ENCODE assay signal across 8 mouse cellular contexts in the genomic region with DNA sequence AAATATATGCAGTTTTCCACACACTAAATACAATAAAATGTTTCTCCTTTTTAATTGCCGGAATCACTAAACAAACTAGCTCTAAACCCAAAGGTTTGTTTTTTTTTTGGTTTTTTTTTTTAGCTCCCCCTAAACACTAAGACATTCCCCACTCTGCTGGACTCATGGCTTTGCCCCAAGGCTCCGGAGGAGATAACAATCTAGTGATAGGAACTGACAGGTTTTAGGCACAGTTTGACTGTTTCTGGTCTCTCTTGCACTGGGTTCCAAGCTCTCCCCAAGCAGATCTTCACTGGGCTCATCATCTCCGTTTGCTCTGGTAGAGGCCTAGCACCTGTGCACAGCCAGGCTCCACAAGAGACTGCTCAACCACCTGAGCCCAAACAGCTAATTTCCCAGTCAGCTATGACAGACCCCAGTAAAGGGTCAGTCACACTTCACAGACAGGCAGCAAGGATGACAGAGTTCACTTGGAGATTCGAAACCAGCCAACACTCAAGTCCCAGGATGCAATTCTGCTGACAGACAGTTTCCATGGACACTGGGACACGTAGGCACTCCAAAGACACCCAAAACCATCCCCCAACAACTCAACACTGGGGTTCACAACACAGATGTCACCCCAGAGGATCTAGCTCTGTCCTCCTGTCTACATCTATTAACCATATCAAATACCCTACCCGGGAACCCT. TPM values are rescaled to one million over a fixed set of nuclear protein-coding genes. Genes with fewer than 3 reads are reported as not detected.
DNase-seq lines count a peak whose midpoint lies in the region; ATAC-seq and TF ChIP-seq lines count a peak whose summit lies in the region.

No protein-coding gene starts in this region.

- ATAC-seq in limb, embryonic 14.5 days (ENCODE audit: low FRiP score, low read depth): no peak
- no peak for ATAC-seq in stomach, embryonic 14.5 days (ENCODE audit: insufficient number of reproducible peaks, insufficient read depth, low FRiP score, low read depth)

- WGBS in limb, embryonic 14.5 days: 52% methylated on average over 6 of the region's 6 CpGs
- WGBS in stomach, embryonic 14.5 days: 46% methylated on average over 6 of the region's 6 CpGs

- peak overlapping the region; percentile 68 for H3K4me2 ChIP-seq in limb, embryonic 14.5 days (replicated peaks; ENCODE audit: low read depth, low read length, severe bottlenecking)
- peak overlapping the region; percentile 92 for H3K4me2 ChIP-seq in stomach, embryonic 14.5 days (replicated peaks; ENCODE audit: low read depth, low read length)

- peaks cover 10% of the 10 kb centered on the region for H3K4me1 ChIP-seq in limb, embryonic 14.5 days (ENCODE audit: control insufficient read depth, insufficient read depth, low read length)
- peaks cover 8% of the 10 kb centered on the region for H3K4me1 ChIP-seq in stomach, embryonic 14.5 days (ENCODE audit: control insufficient read depth, insufficient read depth, low read length)

- H3K27me3 ChIP-seq in limb, embryonic 14.5 days (ENCODE audit: control insufficient read depth, insufficient read depth, low read length): no peaks in the 10 kb centered on the region
- H3K27me3 ChIP-seq in stomach, embryonic 14.5 days (ENCODE audit: control insufficient read depth, insufficient read depth, low read length): no peaks in the 10 kb centered on the region

- peaks cover 3% of the 10 kb centered on the region for H3K36me3 ChIP-seq in limb, embryonic 14.5 days (ENCODE audit: control insufficient read depth, insufficient read depth, low read length)
- H3K36me3 ChIP-seq in stomach, embryonic 14.5 days (ENCODE audit: control insufficient read depth, insufficient read depth, low read length): no peaks in the 10 kb centered on the region

- no peaks in the 10 kb centered on the region for H3K9me3 ChIP-seq in limb, embryonic 14.5 days (ENCODE audit: control insufficient read depth, low read length)
- no peaks in the 10 kb centered on the region for H3K9me3 ChIP-seq in stomach, embryonic 14.5 days (ENCODE audit: control insufficient read depth, low read depth, low read length)

- DNase-seq in embryo, embryonic 10 days (ENCODE audit: low spot score): peak; percentile 34
- no peak for DNase-seq in embryo, embryonic 10.5 days (ENCODE audit: low spot score)
- peak; percentile 39 for DNase-seq in thymus, postnatal 0 days (ENCODE audit: low spot score)
- no peak for DNase-seq in thymus, postnatal 14 days
- no peak for DNase-seq in limb, embryonic 14.5 days (ENCODE audit: low spot score)
- no peak for DNase-seq in frontal cortex, postnatal 36 days (ENCODE audit: low spot score in 2 of 2)
- no peak for DNase-seq in urinary bladder, postnatal 36 days (ENCODE audit: low spot score in 2 of 2)

- H3K27ac ChIP-seq in limb, embryonic 14.5 days (replicated peaks; ENCODE audit: low read depth, low read length): no peak overlapping the region
- H3K27ac ChIP-seq in stomach, embryonic 14.5 days (ENCODE audit: low read length): no peak overlapping the region

- H3K4me3 ChIP-seq in limb, embryonic 14.5 days (replicated peaks; ENCODE audit: low read length): peak overlapping the region; percentile 92
- H3K4me3 ChIP-seq in stomach, embryonic 14.5 days (ENCODE audit: low read depth, low read length): peak overlapping the region; percentile 91

- H3K9ac ChIP-seq in limb, embryonic 14.5 days (ENCODE audit: low read depth, low read length, severe bottlenecking): 0 out of 2 replicates have a peak overlapping the region, but pooled peaks have one; percentile 21
- peak overlapping the region; percentile 74; the same call in 1 of the 2 replicates for H3K9ac ChIP-seq in stomach, embryonic 14.5 days (replicated peaks; ENCODE audit: low read depth, low read length)

- TF ChIP-seq POLR2A in limb, embryonic 14.5 days (IDR thresholded peaks at IDR 0.05; ENCODE audit: borderline replicate concordance, extremely low read depth, insufficient read depth, insufficient read length): no peak

RNA-seq across cellular contexts. Expression of a gene that starts 1.5 kb away (rescaled TPM):
- 58.9 and 60.9 TPM in 2 replicates for polyA plus RNA-seq in thymus, postnatal 0 days (2015; fragmentation: Nextera tagmentation; extraction: Ambion mirVana)
- polyA plus RNA-seq in limb, embryonic 14.5 days (2012; rRNA removed): 92.3 and 134 TPM in 2 replicates
- polyA plus RNA-seq in limb, embryonic 14.5 days (2014; fragmentation: Nextera tagmentation; extraction: Ambion mirVana): 71.9 and 76.1 TPM in 2 replicates
- polyA plus RNA-seq in stomach, embryonic 14.5 days (2014; fragmentation: Nextera tagmentation; extraction: Ambion mirVana): 68.4 and 71.1 TPM in 2 replicates

RNA-seq across cellular contexts. Expression of a gene that starts 50.9 kb away (rescaled TPM):
- 112 and 121 TPM in 2 replicates for polyA plus RNA-seq in thymus, postnatal 0 days (2015; fragmentation: Nextera tagmentation; extraction: Ambion mirVana)
- 33.9 and 40.0 TPM in 2 replicates for polyA plus RNA-seq in limb, embryonic 14.5 days (2012; rRNA removed)
- 81.2 and 85.2 TPM in 2 replicates for polyA plus RNA-seq in limb, embryonic 14.5 days (2014; fragmentation: Nextera tagmentation; extraction: Ambion mirVana)
- 70.1 and 82.6 TPM in 2 replicates for polyA plus RNA-seq in stomach, embryonic 14.5 days (2014; fragmentation: Nextera tagmentation; extraction: Ambion mirVana)

RNA-seq across cellular contexts. Expression of a gene that starts 51.1 kb away (rescaled TPM):
- polyA plus RNA-seq in thymus, postnatal 0 days (2015; fragmentation: Nextera tagmentation; extraction: Ambion mirVana): 12.3 and 13.2 TPM in 2 replicates
- 50.4 and 61.9 TPM in 2 replicates for polyA plus RNA-seq in limb, embryonic 14.5 days (2012; rRNA removed)
- 14.8 and 17.1 TPM in 2 replicates for polyA plus RNA-seq in limb, embryonic 14.5 days (2014; fragmentation: Nextera tagmentation; extraction: Ambion mirVana)
- polyA plus RNA-seq in stomach, embryonic 14.5 days (2014; fragmentation: Nextera tagmentation; extraction: Ambion mirVana): 17.2 and 19.0 TPM in 2 replicates

Comparison
In these comparisons a context has a peak if more than half of its experiments do, and no peak if none do; other contexts are left out.
1. DNase-seq: peak in embryo, embryonic 10 days (single experiment) and thymus, postnatal 0 days (single experiment); none in embryo, embryonic 10.5 days (single experiment), thymus, postnatal 14 days (single experiment), limb, embryonic 14.5 days (single experiment), frontal cortex, postnatal 36 days (0 of 2) and urinary bladder, postnatal 36 days (0 of 2).